Mouse (Mus musculus) left cerebral cortex, postnatal 25 days (tissue): ENCODE data around the gene Olfr1388. TPM values are rescaled to one million over a fixed set of nuclear protein-coding genes. Genes with fewer than 3 reads are reported as not detected.
"Not testable (repeated sequence)": the region's sequence is repeated elsewhere in the genome, so short reads cannot be mapped to it uniquely, and the experiment has no call there.

Source experiments
- DNase-seq, 2 experiments: peaks; one replicate each; pipeline ENCODE4 v3.0.0; 2022; ENCODE audit warnings: low spot score in 2 of 2, mixed read lengths in 1 of 2
- intact Hi-C: fragments of 180-260 bp; cut with DNase I; formaldehyde crosslinking; loops from one replicate; pipeline ENCODE4 v1.15.1; 2025
- total RNA-seq, 2 experiments: library from RNA; stranded (reverse); gene quantifications; 2 replicates each; pipeline ENCODE4 v1.2.3; 2021

Gene Olfr1388
- under 1 TPM; 0.18 to 0.34 TPM for total RNA-seq

- DNase-seq: no peak
- intact Hi-C loops: no loop called here
Observed at GRCm38 (mm10) chr11:49436411-49436810, at the start of gene Olfr1388. Gene Olfr1388 (plus strand): TSS chr11:49436624.

- intact Hi-C loops: not testable (repeated sequence)
- peak in 1 of 2 experiments; percentile 2 for DNase-seq
Observed at GRCm38 (mm10) chr11:49392707-49393106, 43.7 kb upstream of the Olfr1388 start.

- intact Hi-C loops: no loop called here
- no peak for DNase-seq
Observed at GRCm38 (mm10) chr11:49406784-49407183, 29.6 kb upstream of the Olfr1388 start.

- intact Hi-C loops: loop anchor here (5.0 kb wide), 1 partner anchor 218 kb away; no protein-coding TSS in a partner anchor
- peak; percentile 5 to 68 for DNase-seq
Observed at GRCm38 (mm10) chr11:49410540-49410939, 25.9 kb upstream of the Olfr1388 start.

GRCm38 (mm10) chr11:49422767-49423166 is 13.7 kb upstream of the Olfr1388 start, which contains the start of gene Olfr1389:
Gene Olfr1389 (plus strand): TSS chr11:49423067.
- intact Hi-C loops: no loop called here
- DNase-seq: no peak

- no peak for DNase-seq
- intact Hi-C loops: no loop called here
Observed at GRCm38 (mm10) chr11:49425257-49425927, 11.0 kb upstream of the Olfr1388 start.

GRCm38 (mm10) chr11:49429641-49430040 is 6.8 kb upstream of the Olfr1388 start:
- intact Hi-C loops: no loop called here
- peak; percentile 3 to 36 for DNase-seq

GRCm38 (mm10) chr11:49455043-49455442 is 18.6 kb downstream of the Olfr1388 start, which contains the start of gene Olfr1387:
Gene Olfr1387 (plus strand): TSS chr11:49455343.
- no peak for DNase-seq
- intact Hi-C loops: no loop called here

GRCm38 (mm10) chr11:49464746-49465145 is 28.3 kb downstream of the Olfr1388 start, which contains the start of gene Olfr1386:
Gene Olfr1386 (plus strand): TSS chr11:49465046.
- intact Hi-C loops, DNase-seq: not testable (repeated sequence)

GRCm38 (mm10) chr11:49485973-49486372 is 49.5 kb downstream of the Olfr1388 start:
- intact Hi-C loops: no loop called here
- no peak for DNase-seq

- intact Hi-C loops, DNase-seq: not testable (repeated sequence)
Observed at GRCm38 (mm10) chr11:49488770-49489169, 52.3 kb downstream of the Olfr1388 start, which contains the start of gene Olfr1385. Gene Olfr1385 (plus strand): TSS chr11:49489070.

Other genes with a start within 250 kb of the Olfr1388 start
- under 1 TPM in 1 of 2 experiments, not detected in 1; 0.07 TPM for gene Btnl9, start 249.5 kb upstream of the Olfr1388 start, total RNA-seq
- 10 to 100 TPM; 51.8 to 58.5 TPM for gene Zfp62, start 233.3 kb upstream of the Olfr1388 start, total RNA-seq
- gene Mgat1, start 192.4 kb upstream of the Olfr1388 start, total RNA-seq: 10 to 100 TPM; 69.0 to 79.2 TPM
- gene Olfr1393, start 158.3 kb upstream of the Olfr1388 start, total RNA-seq: under 1 TPM; 0.23 to 0.34 TPM
- under 1 TPM in 1 of 2 experiments, not detected in 1; 0.14 TPM for gene Olfr1392, start 151.3 kb upstream of the Olfr1388 start, total RNA-seq
- not detected for gene Olfr10, start 131.9 kb upstream of the Olfr1388 start, total RNA-seq
- not detected for gene Olfr1391, start 113.9 kb upstream of the Olfr1388 start, total RNA-seq
- not detected for gene Olfr1390, start 101.4 kb upstream of the Olfr1388 start, total RNA-seq
- not detected for gene Olfr1389, start 13.6 kb upstream of the Olfr1388 start, total RNA-seq
- not detected for gene Olfr1387, start 18.7 kb downstream of the Olfr1388 start, total RNA-seq
- gene Olfr1386, start 28.4 kb downstream of the Olfr1388 start, total RNA-seq: not detected
- gene Olfr1385, start 52.4 kb downstream of the Olfr1388 start, total RNA-seq: not detected
- not detected for gene Olfr1384, start 70.1 kb downstream of the Olfr1388 start, total RNA-seq
- gene Olfr1383, start 83.0 kb downstream of the Olfr1388 start, total RNA-seq: not detected
- not detected for gene Olfr1382, start 91.6 kb downstream of the Olfr1388 start, total RNA-seq
- not detected for gene Olfr1381, start 106.8 kb downstream of the Olfr1388 start, total RNA-seq
- not detected for gene Olfr1380, start 120.3 kb downstream of the Olfr1388 start, total RNA-seq
- 1 to 10 TPM; 2.3 to 2.6 TPM for gene Flt4, start 172.6 kb downstream of the Olfr1388 start, total RNA-seq
- under 1 TPM in 1 of 2 experiments, not detected in 1; 0.78 TPM for gene Scgb3a1, start 227.0 kb downstream of the Olfr1388 start, total RNA-seq